Mouse (Mus musculus) heart, adult 2 months (tissue): ENCODE data around the gene Sec16a. TPM values are rescaled to one million over a fixed set of nuclear protein-coding genes. Genes with fewer than 3 reads are reported as not detected.

Experiments used
- DNase-seq, 2 experiments: peaks; one replicate each; pipeline ENCODE4 v3.0.0; 2021
- H3K27ac ChIP-seq: fragments of 200-600 bp; 2 replicates; pipeline ENCODE4 v1.8.1; 2022
- H3K27me3 ChIP-seq: fragments of 200-500 bp; 2 replicates; pipeline ENCODE4 v1.6.1; 2012; ENCODE audit warnings: mild to moderate bottlenecking, low read length, inconsistent platforms, mixed read lengths; ENCODE audit not compliant: control insufficient read depth, insufficient read depth
- H3K36me3 ChIP-seq: fragments of 200-500 bp; 2 replicates; pipeline ENCODE4 v1.6.1; 2012; ENCODE audit warnings: low read length, inconsistent platforms; ENCODE audit not compliant: control insufficient read depth, insufficient read depth
- H3K4me1 ChIP-seq: fragments of 200-500 bp; 2 replicates; pipeline ENCODE4 v1.6.1; 2011; ENCODE audit warnings: low read length; ENCODE audit not compliant: control insufficient read depth, insufficient read depth
- H3K4me3 ChIP-seq: fragments of 200-600 bp; 2 replicates; pipeline ENCODE4 v1.8.1; 2022
- H3K79me2 ChIP-seq: fragments of 200-500 bp; replicated peaks from 2 replicates; pipeline ENCODE4 v1.6.1; 2012; ENCODE audit warnings: mild to moderate bottlenecking, inconsistent platforms, low read length, moderate library complexity, mixed read lengths; ENCODE audit not compliant: control insufficient read depth, insufficient read depth
- H3K9ac ChIP-seq: fragments of 200-500 bp; 2 replicates; pipeline ENCODE4 v1.6.1; 2012; ENCODE audit warnings: low read depth, mild to moderate bottlenecking, control low read depth, inconsistent platforms, low read length, mixed read lengths
- CTCF ChIP-seq: fragments of 200-600 bp; IDR thresholded peaks from 2 replicates; pipeline ENCODE4 v1.8.1; 2022; ENCODE audit warnings: antibody characterized with exemption, mild to moderate bottlenecking, moderate library complexity
- EP300 ChIP-seq: fragments of 200-500 bp; IDR thresholded peaks from 2 replicates; pipeline ENCODE4 v1.6.1; 2011; ENCODE audit warnings: low read depth, low read length, control low read depth; ENCODE audit not compliant: insufficient read depth
- POLR2A ChIP-seq: fragments of 200-500 bp; IDR thresholded peaks from 2 replicates; pipeline ENCODE4 v1.6.1; 2011; ENCODE audit warnings: mild to moderate bottlenecking, low read depth, low read length, control low read depth; ENCODE audit not compliant: insufficient read depth
- WGBS: fragments of 180-500 bp; shearing (Covaris S2); methylation state at CpG from one replicate; pipeline ENCODE4 v1.1.7; 2018; 5-methylcytosine and 5-hydroxymethylcytosine counted together
- intact Hi-C: fragments of 180-260 bp; cut with DNase I; formaldehyde crosslinking; loops from one replicate; pipeline ENCODE4 v1.15.1; 2025
- polyA plus RNA-seq: library from polyadenylated mRNA; depleted of rRNA; stranded (reverse); fragments of >200 nt; gene quantifications from 2 replicates; pipeline ENCODE4 v1.2.3, GENCODE M21; 2012
- total RNA-seq, 2 experiments: library from RNA; stranded (reverse); gene quantifications; 2 replicates each; pipeline ENCODE4 v1.2.3; 2021

Sec16a gene
- total and polyA plus RNA-seq, 3 experiments = 36.3 to 40.4 (median 37.5) TPM

- intact Hi-C loops = loop anchor here (10.0 kb wide), 1 partner anchor 465 kb away; the partner anchor contains the start of gene Surf6
Observed at GRCm38 (mm10) chr2:26439671-26440070, 5.3 kb downstream of the Sec16a start.

DNA sequence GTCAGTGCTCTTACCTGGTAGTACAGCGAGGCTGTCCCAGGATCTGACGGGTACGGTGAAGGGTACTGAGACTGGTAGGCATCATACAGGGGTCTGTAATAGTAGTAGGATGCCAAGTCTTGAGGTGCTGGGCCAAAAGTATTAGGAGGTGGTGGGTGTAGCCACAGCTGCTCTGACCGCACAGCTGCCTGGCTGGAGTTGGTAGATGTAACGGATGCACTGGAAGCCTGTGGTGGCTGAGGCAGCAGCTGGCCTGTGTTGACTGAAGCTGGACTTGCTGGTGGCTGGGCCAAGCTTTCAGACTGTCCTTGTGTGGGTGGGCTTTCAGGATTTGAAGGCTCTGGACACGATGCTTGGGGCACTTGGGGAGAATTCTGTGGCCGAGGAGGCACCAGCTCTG lies 6.6 kb downstream of the Sec16a start:
- no peak overlapping the region for H3K9ac ChIP-seq
- intact Hi-C loops = no loop called here
- peaks cover 3% of the 10 kb centered on the region for H3K79me2 ChIP-seq
- WGBS = 79% methylated on average over 7 of the region's 7 CpGs
- no peaks in the 10 kb centered on the region for H3K27me3 ChIP-seq
- no peak overlapping the region for H3K27ac ChIP-seq
- no peak for TF ChIP-seq EP300
- TF ChIP-seq POLR2A = no peak
- TF ChIP-seq CTCF = no peak
- peaks cover 6% of the 10 kb centered on the region; the same call in 1 of the 2 replicates for H3K36me3 ChIP-seq
- H3K4me3 ChIP-seq = no peak overlapping the region
- peaks cover 6% of the 10 kb centered on the region for H3K4me1 ChIP-seq
- DNase-seq = no peak

More at GRCm38 (mm10) chr2:26439671-26440070, 5.3 kb downstream of the Sec16a start:
- Histone ChIP-seq H3K27me3 (no peaks in the 10 kb centered on the region), H3K27ac (no peak overlapping the region), H3K79me2 (peaks cover 3% of the 10 kb centered on the region), H3K4me1 (peaks cover 7% of the 10 kb centered on the region), H3K36me3 (peaks cover 6% of the 10 kb centered on the region; the same call in 1 of the 2 replicates), H3K9ac (no peak overlapping the region), H3K4me3 (no peak overlapping the region)
- 88% methylated on average over 6 of the region's 6 CpGs for WGBS
- TF ChIP-seq EP300 = no peak
- no peak for TF ChIP-seq CTCF
- no peak for TF ChIP-seq POLR2A
- DNase-seq = no peak

- TF ChIP-seq CTCF (no peak), EP300 (no peak), POLR2A (no peak)
- Histone ChIP-seq H3K4me3 (no peak overlapping the region), H3K4me1 (peaks cover 6% of the 10 kb centered on the region), H3K79me2 (peaks cover 3% of the 10 kb centered on the region), H3K36me3 (peaks cover 6% of the 10 kb centered on the region; the same call in 1 of the 2 replicates), H3K27me3 (no peaks in the 10 kb centered on the region), H3K27ac (no peak overlapping the region), H3K9ac (no peak overlapping the region)
- no peak for DNase-seq
- WGBS = 38% methylated on average over 4 of the region's 4 CpGs
- intact Hi-C loops = no loop called here
Observed at GRCm38 (mm10) chr2:26437221-26437620, 7.8 kb downstream of the Sec16a start.

GRCm38 (mm10) chr2:26434791-26435572 lies 10.0 kb downstream of the Sec16a start:
- no peak overlapping the region for H3K27ac ChIP-seq
- intact Hi-C loops = no loop called here
- H3K36me3 ChIP-seq = peaks cover 4% of the 10 kb centered on the region; the same call in 1 of the 2 replicates
- peaks cover 2% of the 10 kb centered on the region; the same call in 1 of the 2 replicates for H3K4me1 ChIP-seq
- H3K4me3 ChIP-seq = no peak overlapping the region
- 91% methylated on average over 7 of the region's 7 CpGs for WGBS
- peaks cover 3% of the 10 kb centered on the region; the same call in 1 of the 2 replicates for H3K79me2 ChIP-seq
- no peak for TF ChIP-seq POLR2A
- TF ChIP-seq EP300 = no peak
- no peak for TF ChIP-seq CTCF
- no peaks in the 10 kb centered on the region for H3K27me3 ChIP-seq
- H3K9ac ChIP-seq = no peak overlapping the region
- no peak for DNase-seq

GRCm38 (mm10) chr2:26429851-26430250 lies 15.2 kb downstream of the Sec16a start:
- Histone ChIP-seq H3K4me3 (no peak overlapping the region), H3K27me3 (no peaks in the 10 kb centered on the region), H3K79me2 (no peaks in the 10 kb centered on the region; the same call in 1 of the 2 replicates), H3K36me3 (no peaks in the 10 kb centered on the region), H3K9ac (no peak overlapping the region), H3K27ac (no peak overlapping the region), H3K4me1 (no peaks in the 10 kb centered on the region)
- intact Hi-C loops = no loop called here
- 91% methylated on average over 5 of the region's 5 CpGs for WGBS
- no peak for DNase-seq
- TF ChIP-seq CTCF (no peak), EP300 (no peak), POLR2A (no peak)

DNA sequence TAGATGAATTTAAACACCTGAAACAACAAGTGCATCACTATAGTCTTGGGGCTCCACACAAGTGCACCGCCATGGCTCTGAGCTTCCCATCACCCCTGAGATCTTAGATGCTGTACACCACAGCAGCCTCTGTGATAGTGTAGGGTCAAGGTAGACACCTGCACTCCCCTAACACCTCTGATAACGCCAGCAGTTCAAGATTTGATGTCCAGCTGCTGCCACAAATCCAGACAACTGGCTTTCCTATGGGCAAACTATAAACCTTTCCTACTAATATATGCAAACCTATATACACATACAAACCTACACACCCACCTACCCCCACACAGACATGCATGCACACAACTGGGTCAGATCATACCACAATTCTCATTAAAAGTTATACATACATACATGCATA lies 20.5 kb downstream of the Sec16a start:
- no peak for TF ChIP-seq EP300
- Histone ChIP-seq H3K27me3 (no peaks in the 10 kb centered on the region), H3K36me3 (no peaks in the 10 kb centered on the region), H3K4me3 (no peak overlapping the region), H3K4me1 (no peaks in the 10 kb centered on the region), H3K9ac (no peak overlapping the region), H3K79me2 (no peaks in the 10 kb centered on the region), H3K27ac (no peak overlapping the region)
- 96% methylated on average over 2 of the region's 2 CpGs for WGBS
- intact Hi-C loops = no loop called here
- DNase-seq = no peak
